Mouse (Mus musculus): ENCODE results near the gene Cdk6. TPM values are rescaled to one million over a fixed set of nuclear protein-coding genes. Genes with fewer than 3 reads are reported as not detected.
"Not testable (repeated sequence)": the region's sequence is repeated elsewhere in the genome, so short reads cannot be mapped to it uniquely, and the experiment has no call there.

The Cdk6 gene
- total and polyA plus RNA-seq, 2 experiments from 2014 or later, result 9.4 to 19.8 TPM

DNA sequence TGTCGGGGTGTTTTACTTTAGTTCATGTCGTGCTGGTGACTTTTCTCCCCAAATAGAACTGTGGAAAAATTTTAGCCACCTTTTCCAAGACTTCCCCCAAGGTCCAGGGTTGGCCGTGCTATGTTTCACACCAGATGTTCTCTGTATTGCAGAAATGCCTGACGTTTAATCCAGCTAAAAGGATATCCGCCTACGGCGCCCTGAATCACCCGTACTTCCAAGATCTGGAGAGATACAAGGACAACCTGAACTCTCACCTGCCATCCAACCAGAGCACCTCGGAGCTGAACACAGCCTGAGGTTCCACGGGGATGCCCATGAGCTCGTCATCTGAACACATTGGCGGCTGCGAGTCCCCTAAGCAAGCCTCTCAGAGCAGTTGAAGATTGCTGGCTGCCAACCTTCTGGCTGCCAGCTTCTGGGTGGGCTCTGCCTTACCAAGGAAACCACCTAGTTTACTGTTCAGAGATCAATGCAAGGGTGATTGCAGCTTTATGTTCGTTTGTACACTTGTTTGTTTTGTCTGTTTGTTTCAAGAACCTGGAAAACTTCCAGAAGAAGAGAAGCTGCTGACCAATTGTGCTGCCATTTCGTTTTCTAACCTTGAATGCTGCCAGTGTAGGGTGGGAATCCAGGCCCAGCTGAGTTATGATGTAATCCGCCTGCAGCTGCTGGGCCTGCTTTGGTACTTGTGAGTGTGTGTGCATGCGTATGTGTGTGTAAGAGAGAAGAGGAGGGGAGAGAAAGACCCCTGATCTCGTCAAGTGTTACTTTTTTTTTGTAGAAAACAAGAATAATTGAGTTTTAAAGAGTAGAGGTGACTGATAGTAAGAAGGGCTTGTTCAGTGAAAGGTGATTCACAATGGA lies 179.4 kb downstream of the Cdk6 start:
- Histone ChIP-seq H3K9ac (no peak overlapping the region), H3K36me3 (ENCODE audit: insufficient read depth) (no peaks in the 10 kb centered on the region), H3K4me3 (ENCODE audit: low read depth, low read length) (no peak overlapping the region), H3K9me3 (ENCODE audit: low read length) (no peaks in the 10 kb centered on the region), H3K27ac (ENCODE audit: low read depth, low read length) (no peak overlapping the region), H3K27me3 (ENCODE audit: insufficient read depth, low read length) (no peaks in the 10 kb centered on the region), H3K4me2 (ENCODE audit: low read depth) (no peak overlapping the region), H3K4me1 (ENCODE audit: insufficient read depth) (0 out of 2 replicates have a peak, but pooled peaks cover 2% of the 10 kb centered on the region)
- no peak for DNase-seq
- WGBS, result 71% methylated on average over 18 of the region's 18 CpGs
- no peak for TF ChIP-seq CTCF (IDR thresholded peaks at IDR 0.05; ENCODE audit: low read depth)
- peak; percentile 23; the same call in 1 of the 2 replicates for ATAC-seq

DNA sequence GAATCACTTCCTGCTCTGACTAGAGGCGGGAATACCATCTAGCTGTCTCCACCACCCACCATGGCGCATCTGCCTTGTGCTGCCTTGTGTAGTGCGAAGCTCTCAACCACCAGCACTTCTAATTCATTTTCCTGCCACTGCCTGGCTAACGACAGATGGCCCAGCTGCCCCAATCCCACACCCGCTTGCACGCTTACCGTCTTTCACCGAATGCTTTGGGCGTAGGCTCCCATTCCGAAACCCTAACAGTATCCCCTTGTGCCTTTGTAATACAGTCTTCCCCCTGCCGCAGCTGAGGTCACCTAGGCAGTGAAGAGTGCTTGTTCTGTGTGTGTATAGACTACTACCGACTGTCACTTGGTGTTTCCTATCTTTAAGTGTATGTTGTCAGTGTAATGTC lies 180.5 kb downstream of the Cdk6 start:
- H3K27ac ChIP-seq (ENCODE audit: low read depth, low read length), result no peak overlapping the region
- 76% methylated on average over 12 of the region's 12 CpGs for WGBS
- no peaks in the 10 kb centered on the region for H3K4me1 ChIP-seq (ENCODE audit: insufficient read depth)
- no peak overlapping the region for H3K4me3 ChIP-seq (ENCODE audit: low read depth, low read length)
- H3K4me2 ChIP-seq (ENCODE audit: low read depth), result no peak overlapping the region
- no peak overlapping the region for H3K9ac ChIP-seq
- no peaks in the 10 kb centered on the region for H3K36me3 ChIP-seq (ENCODE audit: insufficient read depth)
- DNase-seq, result no peak
- H3K27me3 ChIP-seq (ENCODE audit: insufficient read depth, low read length), result no peaks in the 10 kb centered on the region
- no peak for ATAC-seq
- no peaks in the 10 kb centered on the region for H3K9me3 ChIP-seq (ENCODE audit: low read length)
- no peak for TF ChIP-seq CTCF (IDR thresholded peaks at IDR 0.05; ENCODE audit: low read depth)

DNA sequence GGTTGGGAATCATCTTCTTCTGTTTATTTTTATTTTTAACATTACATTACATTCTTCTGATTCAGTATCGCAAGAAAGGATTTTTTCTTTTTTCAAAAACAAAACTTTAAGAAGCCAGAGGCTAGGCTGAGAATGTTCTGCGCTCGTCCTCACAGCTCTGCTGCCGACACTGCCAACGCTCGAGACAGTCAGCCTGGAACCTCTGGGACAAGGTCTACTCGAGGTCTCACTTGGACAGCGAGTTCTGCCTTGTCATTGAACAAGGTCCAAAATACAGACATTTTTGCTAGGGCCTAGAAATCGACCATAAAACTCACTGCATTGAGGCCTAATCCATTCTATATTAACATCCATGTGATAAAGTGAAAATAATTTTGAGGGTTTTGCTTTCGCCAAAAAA lies 181.5 kb downstream of the Cdk6 start:
- H3K4me3 ChIP-seq (ENCODE audit: low read depth, low read length), result no peak overlapping the region
- DNase-seq (no peak), ATAC-seq (no peak)
- H3K4me2 ChIP-seq (ENCODE audit: low read depth), result no peak overlapping the region
- H3K4me1 ChIP-seq (ENCODE audit: insufficient read depth), result no peaks in the 10 kb centered on the region
- H3K27me3 ChIP-seq (ENCODE audit: insufficient read depth, low read length), result no peaks in the 10 kb centered on the region
- no peak for TF ChIP-seq CTCF (IDR thresholded peaks at IDR 0.05; ENCODE audit: low read depth)
- H3K9ac ChIP-seq, result no peak overlapping the region
- H3K27ac ChIP-seq (ENCODE audit: low read depth, low read length), result no peak overlapping the region
- H3K36me3 ChIP-seq (ENCODE audit: insufficient read depth), result no peaks in the 10 kb centered on the region
- H3K9me3 ChIP-seq (ENCODE audit: low read length), result no peaks in the 10 kb centered on the region
- WGBS, result 94% methylated on average over 10 of the region's 10 CpGs

DNA sequence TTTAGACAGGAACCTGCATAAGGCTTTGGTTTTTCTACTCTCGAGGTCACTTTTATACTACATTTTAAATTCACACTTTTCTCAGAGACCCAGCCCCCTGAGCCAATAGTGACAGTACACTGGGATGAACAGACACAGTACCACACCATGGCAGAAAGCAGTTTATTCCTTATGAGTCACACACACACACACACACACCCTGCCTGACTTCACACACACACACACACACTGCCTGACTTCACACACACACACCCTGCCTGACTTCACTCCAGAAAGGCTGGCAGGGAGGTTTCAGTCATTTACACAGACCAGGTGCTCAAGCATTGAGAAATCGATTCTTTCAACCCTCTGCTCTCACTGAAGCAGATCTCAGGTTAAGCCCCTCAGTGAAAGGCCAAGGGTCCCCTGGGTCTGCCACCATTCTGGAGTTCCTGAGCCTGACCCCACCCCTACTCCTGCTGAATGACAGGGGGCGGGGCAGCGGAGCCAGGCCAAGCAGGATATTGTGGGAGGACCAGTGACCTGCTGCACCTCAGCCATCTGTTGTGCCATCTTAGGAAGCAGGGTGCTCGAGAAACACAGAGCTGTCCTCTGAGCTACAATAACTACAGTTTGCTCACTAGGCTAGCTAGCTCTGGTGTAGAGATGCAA lies 185.9 kb downstream of the Cdk6 start:
- Histone ChIP-seq H3K4me1 (ENCODE audit: insufficient read depth) (no peaks in the 10 kb centered on the region), H3K9ac (no peak overlapping the region), H3K4me3 (ENCODE audit: low read depth, low read length) (no peak overlapping the region), H3K27ac (ENCODE audit: low read depth, low read length) (no peak overlapping the region), H3K36me3 (ENCODE audit: insufficient read depth) (no peaks in the 10 kb centered on the region), H3K4me2 (ENCODE audit: low read depth) (no peak overlapping the region), H3K27me3 (ENCODE audit: insufficient read depth, low read length) (no peaks in the 10 kb centered on the region), H3K9me3 (ENCODE audit: low read length) (no peaks in the 10 kb centered on the region)
- no peak for TF ChIP-seq CTCF (IDR thresholded peaks at IDR 0.05; ENCODE audit: low read depth)
- 33% methylated on average over 5 of the region's 5 CpGs for WGBS
- ATAC-seq (no peak; the same call in 1 of the 2 replicates), DNase-seq (no peak)

DNA sequence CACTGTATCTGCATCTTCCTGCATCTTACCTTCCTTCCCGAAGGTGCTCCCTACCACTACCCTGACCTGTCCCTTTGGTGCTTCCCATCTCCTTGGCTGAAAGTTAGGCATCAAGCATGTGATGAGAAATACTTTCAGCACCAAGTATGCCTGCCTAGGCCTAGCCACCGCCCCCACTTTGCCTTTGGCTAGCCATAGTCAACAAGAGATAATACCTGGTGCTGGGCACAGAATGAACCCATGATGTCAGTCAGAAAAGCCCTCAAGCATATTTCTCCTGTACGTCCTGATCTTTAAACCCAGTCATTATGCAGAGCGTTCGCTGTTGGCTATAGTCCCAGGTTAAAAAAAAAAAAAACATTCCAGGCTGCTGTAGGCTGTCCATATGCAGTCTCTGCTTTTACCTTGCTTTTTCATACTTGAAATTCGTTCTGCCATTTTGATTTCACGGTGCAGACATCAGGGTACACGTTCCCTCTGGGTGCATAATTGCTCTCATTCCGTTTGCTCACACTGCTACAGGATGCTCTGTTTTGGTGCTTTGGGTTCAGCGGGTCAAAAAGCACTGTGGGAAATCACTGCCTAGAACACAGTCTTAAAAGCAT lies 188.4 kb downstream of the Cdk6 start:
- no peaks in the 10 kb centered on the region for H3K27me3 ChIP-seq (ENCODE audit: insufficient read depth, low read length)
- no peak overlapping the region for H3K9ac ChIP-seq
- no peak overlapping the region for H3K4me3 ChIP-seq (ENCODE audit: low read depth, low read length)
- H3K27ac ChIP-seq (ENCODE audit: low read depth, low read length), result no peak overlapping the region
- no peak for TF ChIP-seq CTCF (IDR thresholded peaks at IDR 0.05; ENCODE audit: low read depth)
- DNase-seq (no peak), ATAC-seq (no peak)
- H3K36me3 ChIP-seq (ENCODE audit: insufficient read depth), result no peaks in the 10 kb centered on the region
- H3K9me3 ChIP-seq (ENCODE audit: low read length), result no peaks in the 10 kb centered on the region
- no peak overlapping the region for H3K4me2 ChIP-seq (ENCODE audit: low read depth)
- no peaks in the 10 kb centered on the region for H3K4me1 ChIP-seq (ENCODE audit: insufficient read depth)
- WGBS, result 71% methylated on average over 10 of the region's 10 CpGs

DNA sequence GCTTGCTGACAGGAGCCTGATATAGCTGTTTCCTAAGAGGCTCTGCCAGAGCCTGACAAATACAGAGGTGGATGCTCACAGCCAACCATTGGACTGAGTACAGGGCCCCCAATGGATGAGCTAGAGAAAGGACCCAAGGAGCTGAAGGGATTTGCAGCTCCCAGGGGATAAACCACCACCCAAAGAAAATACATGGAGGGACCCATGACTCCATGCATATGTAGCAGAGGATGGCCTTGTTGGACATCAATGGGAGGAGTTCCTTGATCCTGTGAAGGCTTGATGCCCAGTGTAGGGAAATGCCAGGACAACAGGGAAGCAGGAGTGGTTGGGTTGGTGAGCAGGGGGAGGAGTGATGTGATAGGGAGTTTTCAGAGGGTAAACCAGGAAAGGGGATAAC lies 190.8 kb downstream of the Cdk6 start:
- H3K36me3 ChIP-seq (ENCODE audit: insufficient read depth); H3K9me3 ChIP-seq (ENCODE audit: low read length); ATAC-seq; H3K9ac ChIP-seq; H3K27me3 ChIP-seq (ENCODE audit: insufficient read depth, low read length); H3K4me3 ChIP-seq (ENCODE audit: low read depth, low read length); H3K4me2 ChIP-seq (ENCODE audit: low read depth); H3K4me1 ChIP-seq (ENCODE audit: insufficient read depth); H3K27ac ChIP-seq (ENCODE audit: low read depth, low read length); DNase-seq: not testable (repeated sequence)

Data from forebrain, postnatal 0 days (tissue).